Mouse (Mus musculus) frontal cortex, postnatal 14 days (tissue): ENCODE measurements around the gene Ccr1l1.

ENCODE experiments used
- DNase-seq, 2 experiments: peaks; one replicate each; pipeline ENCODE4 v3.0.0; 2022; ENCODE audit warnings: low spot score in 2 of 2

Ccr1l1 gene

GRCm38 (mm10) chr9:123960161-123960560, 18.0 kb downstream of the Ccr1l1 start:
- DNase-seq: no peak

DNA sequence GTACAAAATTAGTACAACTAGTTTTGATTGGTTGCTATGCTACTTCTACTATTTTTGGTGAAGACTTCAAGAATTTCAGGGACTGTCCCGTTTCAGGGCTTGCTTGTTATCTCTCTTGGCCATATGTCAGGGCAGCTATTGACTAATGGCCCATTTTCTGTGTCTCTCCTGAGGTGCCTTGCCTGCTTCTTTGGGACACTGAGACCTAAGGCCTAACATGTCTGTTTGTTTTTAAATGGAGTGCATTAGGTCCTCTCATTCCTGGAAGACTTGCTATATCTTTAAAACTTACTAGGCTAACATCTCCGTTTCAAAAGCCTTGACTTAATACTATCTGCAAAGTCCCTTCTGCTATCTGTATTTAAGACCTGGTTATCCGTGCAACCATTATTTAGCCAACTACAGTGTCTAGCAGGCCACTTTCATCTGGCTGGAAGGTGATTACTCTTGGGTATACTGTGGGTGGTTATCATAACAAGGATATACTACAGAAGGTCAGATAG, 20.2 kb downstream of the Ccr1l1 start:
- no peak for DNase-seq

DNA sequence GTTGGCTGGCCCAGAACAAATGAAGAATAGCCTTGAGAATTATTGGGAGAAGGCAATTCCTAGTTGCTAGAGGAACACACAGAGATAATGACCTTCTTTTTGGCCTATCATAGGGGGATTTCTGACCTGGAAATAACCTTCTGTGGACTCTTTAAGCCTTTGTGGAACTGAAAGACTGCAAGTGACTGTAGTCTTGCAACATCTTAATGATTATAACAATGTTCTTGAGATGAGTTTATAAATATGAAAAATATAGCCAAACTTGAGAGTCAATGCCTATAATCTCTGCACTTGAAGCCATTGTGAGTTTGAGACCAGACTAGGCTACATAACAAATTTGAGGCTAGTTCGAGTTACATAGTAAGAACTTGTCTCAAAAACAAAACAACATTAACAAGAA, 21.3 kb downstream of the Ccr1l1 start:
- no peak for DNase-seq

- DNase-seq: no peak
These were observed 24.7 kb downstream of the Ccr1l1 start for GRCm38 (mm10) chr9:123953551-123953950.

DNA sequence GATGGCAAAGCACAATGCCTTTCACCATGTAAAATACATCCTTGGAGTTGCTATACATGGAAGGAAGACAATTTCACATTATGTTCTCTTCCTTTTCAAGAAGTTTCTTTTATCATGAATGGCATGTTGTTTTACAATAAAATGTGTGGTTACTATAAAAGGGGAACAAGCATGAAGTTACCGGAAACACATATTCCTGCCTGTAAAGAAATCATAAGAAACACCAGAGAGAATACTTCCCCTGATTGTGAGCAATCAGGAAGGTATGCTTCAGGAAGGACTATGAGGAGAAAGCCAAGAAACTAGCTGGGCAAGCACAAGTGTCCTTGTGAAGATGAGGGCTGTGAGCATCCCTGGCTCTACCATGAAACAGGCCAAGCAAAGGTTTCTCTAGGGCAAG, 27.0 kb downstream of the Ccr1l1 start:
- DNase-seq: no peak

DNA sequence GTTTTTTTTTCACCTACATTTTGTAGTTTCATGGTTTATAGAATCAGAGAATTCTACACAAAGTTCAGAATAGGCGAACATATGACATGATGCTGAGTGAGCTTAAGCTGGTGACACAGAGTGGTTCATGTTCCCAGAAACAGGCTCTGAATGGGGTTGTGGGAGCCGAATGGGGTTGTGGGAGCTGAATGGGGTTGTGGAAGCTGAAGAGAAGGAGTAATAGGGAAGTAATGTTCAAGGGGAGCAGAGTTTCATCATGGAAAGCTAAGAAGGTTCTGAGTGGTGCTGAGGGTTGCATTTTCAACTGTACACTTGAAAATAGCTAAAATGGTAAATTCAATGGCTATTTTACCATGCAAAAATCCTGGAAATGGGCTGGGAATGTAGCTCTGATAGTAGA, 28.8 kb downstream of the Ccr1l1 start:
- no peak for DNase-seq

- DNase-seq: no peak
These were observed 30.4 kb downstream of the Ccr1l1 start for GRCm38 (mm10) chr9:123947815-123948214.

DNA sequence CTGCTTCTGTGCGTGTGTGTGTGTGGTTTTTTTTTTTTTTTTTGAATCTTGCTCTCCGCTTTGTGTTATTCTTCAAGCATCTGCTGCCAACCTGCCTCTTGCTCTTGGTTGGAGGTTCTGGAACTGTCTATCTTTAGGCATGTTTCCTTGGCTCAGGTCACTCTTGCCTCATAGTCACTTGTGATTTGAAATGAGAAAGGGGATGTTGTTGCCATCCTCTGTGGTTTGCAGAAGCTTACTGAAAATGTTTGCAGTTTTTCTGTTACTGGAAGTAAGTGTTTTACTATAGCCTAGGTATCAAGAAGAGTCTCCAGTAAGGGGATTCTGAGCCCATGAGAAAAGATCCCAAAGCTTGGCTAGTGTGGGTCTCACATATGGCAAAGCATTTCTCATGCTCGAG, 36.2 kb downstream of the Ccr1l1 start:
- no peak for DNase-seq

DNA sequence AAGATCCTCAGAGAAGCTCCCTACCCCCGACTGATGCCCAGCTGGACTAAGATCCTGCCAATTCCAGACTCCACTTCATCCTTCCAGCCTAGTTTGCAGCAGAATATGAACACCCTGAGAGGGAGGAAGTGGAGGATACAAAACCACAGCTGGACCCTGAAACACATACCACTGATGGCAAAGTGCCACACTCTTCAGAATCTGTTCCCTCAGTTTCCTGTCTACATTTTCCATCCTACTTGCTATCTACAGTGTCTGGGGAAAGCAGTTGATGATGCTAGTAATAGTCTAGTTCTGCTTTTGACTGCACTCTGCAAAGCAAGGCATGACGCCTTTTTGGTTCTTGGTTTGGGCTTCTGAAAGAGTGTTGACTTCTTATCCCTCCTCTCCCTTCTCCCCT, 36.9 kb downstream of the Ccr1l1 start:
- DNase-seq: no peak

DNA sequence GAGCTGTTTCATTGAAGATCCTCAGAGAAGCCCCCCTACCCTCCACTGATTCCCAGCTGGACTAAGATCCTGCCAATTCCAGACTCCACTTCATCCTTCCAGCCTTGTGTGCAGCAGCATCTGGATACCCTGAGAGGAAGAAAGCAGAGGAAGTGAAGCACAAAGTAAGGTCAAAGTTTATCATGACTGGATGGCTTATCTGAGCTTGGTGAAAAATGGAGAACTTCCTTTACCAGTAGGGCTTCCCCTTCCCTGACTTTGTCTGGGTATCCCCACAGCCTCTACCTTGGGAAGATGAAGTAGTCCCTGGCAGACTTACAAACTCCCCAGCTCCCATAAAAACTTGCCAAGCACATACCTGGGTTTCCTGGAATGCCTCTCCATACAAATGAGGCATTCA, 37.6 kb downstream of the Ccr1l1 start:
- DNase-seq: no peak

- DNase-seq: no peak
These were observed 38.0 kb downstream of the Ccr1l1 start for GRCm38 (mm10) chr9:123940168-123940567.

GRCm38 (mm10) chr9:123937989-123938388, 40.2 kb downstream of the Ccr1l1 start:
- DNase-seq: no peak

DNA sequence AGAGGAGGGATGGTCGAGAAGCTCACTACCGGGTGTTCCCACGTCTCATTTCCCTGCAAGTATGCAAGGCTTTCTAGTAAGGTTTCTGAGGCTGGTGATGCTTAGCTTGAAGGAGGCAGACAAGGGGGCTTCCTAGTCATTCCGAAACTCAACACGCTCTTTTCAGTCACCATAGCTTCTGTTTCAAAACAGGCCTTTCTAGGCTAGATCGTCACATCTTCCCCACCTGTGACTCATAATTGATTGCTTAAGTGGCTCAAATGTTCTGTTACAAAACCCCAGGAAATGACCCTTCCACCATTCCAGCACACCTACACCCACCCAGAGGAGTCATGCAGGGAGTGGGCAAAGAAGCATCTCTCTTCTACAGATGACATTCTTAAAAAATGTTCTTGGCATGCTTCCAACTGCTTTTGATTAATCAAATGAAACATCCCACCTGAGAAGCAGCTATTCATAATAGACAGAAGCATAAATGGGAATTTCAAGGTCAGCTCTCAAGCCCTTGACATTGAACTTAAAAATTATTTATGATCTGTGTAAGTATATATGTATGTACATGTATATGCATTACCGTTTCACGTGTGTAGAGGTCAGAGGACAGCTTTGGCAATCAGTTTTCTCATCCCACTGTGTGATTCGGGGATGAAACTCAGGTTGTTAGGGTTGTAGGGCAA, 41.5 kb downstream of the Ccr1l1 start:
- DNase-seq: no peak

DNA sequence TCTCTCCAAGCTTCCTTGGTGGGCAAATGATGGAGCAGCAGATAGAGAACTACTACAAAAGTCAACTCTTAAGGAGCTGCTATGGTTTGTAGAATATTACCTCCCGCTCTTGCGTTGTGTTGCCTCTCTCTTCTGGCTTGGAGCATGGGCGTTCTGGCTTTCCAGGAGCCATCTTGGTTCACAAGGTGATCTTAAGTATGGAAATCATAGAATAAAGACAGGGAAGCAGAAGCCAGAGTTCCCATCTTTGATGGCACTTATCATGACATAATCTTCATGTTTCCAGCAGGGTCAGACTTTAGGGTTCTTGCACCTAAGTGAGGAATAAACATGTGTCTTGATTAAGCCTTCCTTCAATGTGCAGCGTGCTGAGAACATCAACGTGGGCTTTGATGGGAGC, 42.4 kb downstream of the Ccr1l1 start:
- no peak for DNase-seq

DNA sequence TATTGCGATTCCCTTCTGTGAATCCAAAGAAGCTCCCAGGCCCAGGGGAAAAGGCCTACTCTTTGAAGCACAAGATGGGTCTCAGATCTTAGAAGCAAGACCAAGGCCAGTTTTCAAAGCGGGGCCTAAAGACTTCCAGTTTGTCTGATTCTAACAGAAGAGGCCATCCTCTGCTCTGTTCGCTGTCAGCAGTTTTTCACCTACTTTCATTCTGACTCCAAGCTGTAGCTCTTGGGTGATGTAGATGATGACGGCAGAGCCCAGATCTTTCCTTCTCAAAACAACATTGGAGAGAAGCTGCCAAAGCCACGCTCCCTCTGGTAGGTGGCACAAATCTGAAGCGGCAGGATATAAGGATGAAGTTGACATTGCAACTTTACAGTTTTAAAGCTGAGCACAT, 42.9 kb downstream of the Ccr1l1 start:
- no peak for DNase-seq

- DNase-seq: no peak
These were observed 44.3 kb downstream of the Ccr1l1 start for GRCm38 (mm10) chr9:123933716-123934445.

DNA sequence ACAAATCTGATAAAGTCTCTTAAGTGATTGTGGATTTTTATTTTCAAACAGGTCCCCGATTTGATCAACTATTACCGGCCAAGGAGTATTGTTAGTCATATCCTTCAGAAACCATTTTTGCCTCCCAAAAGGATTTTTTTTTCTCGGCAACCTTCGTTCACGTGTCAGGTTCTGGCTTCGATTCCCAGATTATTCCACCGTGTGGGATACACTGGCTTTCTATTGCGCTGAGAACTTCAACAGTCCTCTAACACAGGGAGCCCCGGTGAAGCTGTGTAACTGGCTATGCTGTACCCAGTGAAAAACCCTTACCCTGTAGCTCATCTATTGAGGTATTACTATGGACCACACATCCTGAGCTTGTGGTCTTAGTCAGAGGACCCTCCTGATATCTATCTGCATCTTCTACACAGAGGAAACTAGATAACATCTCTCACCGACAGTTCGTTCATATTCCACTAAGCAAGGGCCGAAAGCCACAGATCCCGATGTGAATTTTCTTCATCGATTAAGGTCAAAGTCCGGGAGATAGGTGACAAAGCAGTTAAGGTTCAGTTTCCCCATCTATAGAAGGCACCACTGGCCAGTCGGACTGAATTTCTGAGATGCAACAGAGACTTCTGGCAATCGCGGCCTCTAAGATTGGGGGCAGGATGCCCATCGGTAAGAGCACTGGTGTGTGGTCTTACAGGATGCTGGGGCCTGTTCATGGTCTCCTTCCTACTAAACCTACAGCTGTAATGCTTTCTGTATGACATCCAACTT, 45.1 kb downstream of the Ccr1l1 start:
- DNase-seq: no peak

- no peak for DNase-seq
These were observed 46.2 kb downstream of the Ccr1l1 start for GRCm38 (mm10) chr9:123931761-123932700.

DNA sequence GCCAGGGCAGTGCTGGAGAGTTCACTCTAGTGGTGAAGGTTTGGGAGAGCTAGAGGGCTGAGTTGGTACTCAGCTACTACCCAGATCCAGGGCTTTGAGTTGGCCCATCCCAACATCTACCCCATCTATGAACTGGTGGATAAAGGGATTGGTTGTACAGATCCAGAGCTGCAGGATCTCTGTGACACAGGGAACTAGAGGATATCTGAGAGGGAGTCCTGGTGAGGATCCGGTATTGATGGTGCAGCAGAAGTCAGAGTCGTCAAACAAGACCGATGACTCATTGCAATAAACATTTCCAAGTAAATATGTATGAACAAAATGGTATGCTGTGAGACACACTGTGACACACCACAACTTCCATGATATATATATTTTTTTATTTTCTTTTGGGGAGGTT, 47.3 kb downstream of the Ccr1l1 start:
- DNase-seq: no peak

DNA sequence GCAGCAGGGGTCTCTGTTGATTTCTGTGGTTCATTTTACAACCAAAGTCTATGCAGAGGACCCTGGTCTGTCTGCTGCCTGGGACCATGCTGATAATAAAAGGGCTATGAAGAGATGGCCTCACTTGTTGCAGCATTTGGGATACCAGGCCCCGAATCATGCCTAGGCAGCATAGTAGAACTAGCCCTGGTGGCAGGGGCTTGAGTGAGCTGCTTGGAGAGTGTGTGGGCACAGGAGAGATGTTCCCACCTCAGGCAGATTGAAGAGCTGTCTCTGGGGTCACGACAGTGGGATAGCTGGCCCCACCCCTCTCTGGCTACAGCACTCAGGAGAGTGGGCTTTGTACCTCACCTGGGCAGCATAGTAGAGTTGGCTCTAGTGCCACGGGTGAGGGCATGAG, 47.7 kb downstream of the Ccr1l1 start:
- no peak for DNase-seq

DNA sequence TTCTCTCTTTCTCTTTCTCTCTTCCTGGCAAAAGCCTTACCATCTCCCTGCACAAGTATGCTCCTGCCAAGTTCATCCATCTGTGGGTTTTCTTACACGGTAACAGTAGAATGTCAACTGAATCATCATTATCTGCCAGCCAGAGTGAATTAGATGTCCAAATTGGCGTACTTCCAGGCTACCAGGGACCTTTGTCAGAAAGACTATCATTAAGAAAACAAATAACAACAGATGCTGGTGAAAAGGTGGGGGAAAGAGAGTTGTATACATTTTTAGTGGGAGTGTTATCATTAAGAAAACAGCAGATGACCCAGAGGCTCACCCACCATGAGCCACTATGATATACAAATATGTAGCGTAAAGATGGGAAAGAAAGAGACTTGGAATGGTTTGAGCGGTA, 48.3 kb downstream of the Ccr1l1 start:
- DNase-seq: no peak
